Mouse (Mus musculus): ENCODE data around the gene Jakmip3. TPM values are rescaled to one million over a fixed set of nuclear protein-coding genes. Genes with fewer than 3 reads are reported as not detected.

Gene Jakmip3
- polyA plus RNA-seq, 1 experiment = 0.09 TPM

- TF ChIP-seq POLR2A (IDR thresholded peaks at IDR 0.05; ENCODE audit: control insufficient read depth, extremely low read depth, insufficient read depth, low read length, poor library complexity) (no peak), CTCF (IDR thresholded peaks at IDR 0.05; ENCODE audit: borderline replicate concordance, control insufficient read depth, extremely low read depth, insufficient read depth, low read length, poor library complexity) (no peak)
- Histone ChIP-seq H3K27ac (ENCODE audit: control insufficient read depth, insufficient read depth, low read length) (no peak overlapping the region), H3K27me3 (ENCODE audit: control insufficient read depth, insufficient read depth, low read length) (no peaks in the 10 kb centered on the region; the same call in 1 of the 2 replicates), H3K4me1 (replicated peaks; ENCODE audit: control insufficient read depth, insufficient read depth, low read length) (peaks cover 4% of the 10 kb centered on the region), H3K4me3 (ENCODE audit: control insufficient read depth, insufficient read depth, low read length) (no peak overlapping the region), H3K36me3 (ENCODE audit: control insufficient read depth, insufficient read depth, low read length) (no peaks in the 10 kb centered on the region)
- WGBS = 94% methylated on average over 5 of the region's 5 CpGs
- no peak for DNase-seq
Observed at GRCm38 (mm10) chr7:138907976-138908375, 32.6 kb upstream of the Jakmip3 start.

GRCm38 (mm10) chr7:138908768-138909276 lies 31.7 kb upstream of the Jakmip3 start:
- Histone ChIP-seq H3K27ac (ENCODE audit: control insufficient read depth, insufficient read depth, low read length) (no peak overlapping the region), H3K27me3 (ENCODE audit: control insufficient read depth, insufficient read depth, low read length) (no peaks in the 10 kb centered on the region; the same call in 1 of the 2 replicates), H3K4me1 (replicated peaks; ENCODE audit: control insufficient read depth, insufficient read depth, low read length) (peaks cover 4% of the 10 kb centered on the region), H3K36me3 (ENCODE audit: control insufficient read depth, insufficient read depth, low read length) (no peaks in the 10 kb centered on the region), H3K4me3 (ENCODE audit: control insufficient read depth, insufficient read depth, low read length) (peak overlapping the region; percentile 85)
- TF ChIP-seq CTCF (IDR thresholded peaks at IDR 0.05; ENCODE audit: borderline replicate concordance, control insufficient read depth, extremely low read depth, insufficient read depth, low read length, poor library complexity) = no peak
- no peak for TF ChIP-seq POLR2A (IDR thresholded peaks at IDR 0.05; ENCODE audit: control insufficient read depth, extremely low read depth, insufficient read depth, low read length, poor library complexity)
- DNase-seq = no peak
- 18% methylated on average over 10 of the region's 10 CpGs for WGBS

GRCm38 (mm10) chr7:138909277-138910192 lies 31.0 kb upstream of the Jakmip3 start, which contains the start of gene Bnip3:
TSS of gene Bnip3 (minus strand) at chr7:138909519.
- peaks cover 4% of the 10 kb centered on the region for H3K4me1 ChIP-seq (replicated peaks; ENCODE audit: control insufficient read depth, insufficient read depth, low read length)
- no peaks in the 10 kb centered on the region; the same call in 1 of the 2 replicates for H3K27me3 ChIP-seq (ENCODE audit: control insufficient read depth, insufficient read depth, low read length)
- H3K4me3 ChIP-seq (ENCODE audit: control insufficient read depth, insufficient read depth, low read length) = peak within 1 kb of the TSS; percentile 85
- H3K36me3 ChIP-seq (ENCODE audit: control insufficient read depth, insufficient read depth, low read length) = no peaks in the 10 kb centered on the region
- H3K27ac ChIP-seq (ENCODE audit: control insufficient read depth, insufficient read depth, low read length) = no peak within 1 kb of the TSS
- peak; percentile 83 for DNase-seq
- under 1% methylated on average over 63 of the region's 66 CpGs for WGBS
- TF ChIP-seq POLR2A (IDR thresholded peaks at IDR 0.05; ENCODE audit: control insufficient read depth, extremely low read depth, insufficient read depth, low read length, poor library complexity) (0 out of 2 replicates have a peak, but pooled peaks have one; percentile 9), CTCF (IDR thresholded peaks at IDR 0.05; ENCODE audit: borderline replicate concordance, control insufficient read depth, extremely low read depth, insufficient read depth, low read length, poor library complexity) (0 out of 2 replicates have a peak, but pooled peaks have one; percentile 28)

- no peak for DNase-seq
- Histone ChIP-seq H3K4me3 (ENCODE audit: control insufficient read depth, insufficient read depth, low read length) (no peak overlapping the region), H3K36me3 (ENCODE audit: control insufficient read depth, insufficient read depth, low read length) (no peaks in the 10 kb centered on the region), H3K27ac (ENCODE audit: control insufficient read depth, insufficient read depth, low read length) (no peak overlapping the region), H3K27me3 (ENCODE audit: control insufficient read depth, insufficient read depth, low read length) (no peaks in the 10 kb centered on the region; the same call in 1 of the 2 replicates), H3K4me1 (replicated peaks; ENCODE audit: control insufficient read depth, insufficient read depth, low read length) (peaks cover 4% of the 10 kb centered on the region)
- TF ChIP-seq POLR2A (IDR thresholded peaks at IDR 0.05; ENCODE audit: control insufficient read depth, extremely low read depth, insufficient read depth, low read length, poor library complexity) (no peak), CTCF (IDR thresholded peaks at IDR 0.05; ENCODE audit: borderline replicate concordance, control insufficient read depth, extremely low read depth, insufficient read depth, low read length, poor library complexity) (no peak)
- 36% methylated on average over 7 of the region's 7 CpGs for WGBS
Observed at GRCm38 (mm10) chr7:138910193-138910562, 30.4 kb upstream of the Jakmip3 start.

- 91% methylated on average over 3 of the region's 3 CpGs for WGBS
- Histone ChIP-seq H3K27ac (ENCODE audit: control insufficient read depth, insufficient read depth, low read length) (no peak overlapping the region), H3K4me1 (replicated peaks; ENCODE audit: control insufficient read depth, insufficient read depth, low read length) (peaks cover 4% of the 10 kb centered on the region), H3K27me3 (ENCODE audit: control insufficient read depth, insufficient read depth, low read length) (no peaks in the 10 kb centered on the region; the same call in 1 of the 2 replicates), H3K4me3 (ENCODE audit: control insufficient read depth, insufficient read depth, low read length) (no peak overlapping the region), H3K36me3 (ENCODE audit: control insufficient read depth, insufficient read depth, low read length) (no peaks in the 10 kb centered on the region)
- TF ChIP-seq POLR2A (IDR thresholded peaks at IDR 0.05; ENCODE audit: control insufficient read depth, extremely low read depth, insufficient read depth, low read length, poor library complexity) = no peak
- TF ChIP-seq CTCF (IDR thresholded peaks at IDR 0.05; ENCODE audit: borderline replicate concordance, control insufficient read depth, extremely low read depth, insufficient read depth, low read length, poor library complexity) = no peak
- DNase-seq = no peak
Observed at GRCm38 (mm10) chr7:138913616-138914015, 26.9 kb upstream of the Jakmip3 start.

- Histone ChIP-seq H3K27me3 (ENCODE audit: control insufficient read depth, insufficient read depth, low read length) (no peaks in the 10 kb centered on the region), H3K36me3 (ENCODE audit: control insufficient read depth, insufficient read depth, low read length) (no peaks in the 10 kb centered on the region), H3K4me1 (replicated peaks; ENCODE audit: control insufficient read depth, insufficient read depth, low read length) (peaks cover 4% of the 10 kb centered on the region; the same call in 1 of the 2 replicates), H3K4me3 (ENCODE audit: control insufficient read depth, insufficient read depth, low read length) (peak overlapping the region; percentile 43), H3K27ac (ENCODE audit: control insufficient read depth, insufficient read depth, low read length) (no peak overlapping the region; the same call in 1 of the 2 replicates)
- 3% methylated on average over 26 of the region's 26 CpGs for WGBS
- no peak for TF ChIP-seq POLR2A (IDR thresholded peaks at IDR 0.05; ENCODE audit: control insufficient read depth, extremely low read depth, insufficient read depth, low read length, poor library complexity)
- no peak for TF ChIP-seq CTCF (IDR thresholded peaks at IDR 0.05; ENCODE audit: borderline replicate concordance, control insufficient read depth, extremely low read depth, insufficient read depth, low read length, poor library complexity)
- no peak for DNase-seq
Observed at GRCm38 (mm10) chr7:138919156-138919944, 21.2 kb upstream of the Jakmip3 start.

Measured in thymus, adult 2 months (tissue).